Mouse (Mus musculus) forelimb bud, embryonic 11.5 days (tissue): Measurements from ENCODE around the gene Ptger4.
"Not testable (repeated sequence)": the region's sequence is repeated elsewhere in the genome, so short reads cannot be mapped to it uniquely, and the experiment has no call there.

Experiments used
- DNase-seq: peaks from one replicate; pipeline ENCODE4 v3.0.0-alpha.2; 2012; ENCODE audit warnings: low read depth, low spot score

Gene Ptger4

GRCm38 (mm10) chr15:5238073-5238472 is 5.9 kb downstream of the Ptger4 start:
- DNase-seq = no peak

GRCm38 (mm10) chr15:5237012-5237660 is 6.9 kb downstream of the Ptger4 start:
- DNase-seq = no peak

- peak; percentile 75 for DNase-seq
Measured at GRCm38 (mm10) chr15:5236538-5236937, 7.4 kb downstream of the Ptger4 start.

- DNase-seq = no peak
Measured at GRCm38 (mm10) chr15:5235527-5235926, 8.5 kb downstream of the Ptger4 start.

- no peak for DNase-seq
Measured at GRCm38 (mm10) chr15:5234659-5235058, 9.3 kb downstream of the Ptger4 start.

- not testable (repeated sequence) for DNase-seq
Measured at GRCm38 (mm10) chr15:5230746-5231145, 13.2 kb downstream of the Ptger4 start.

GRCm38 (mm10) chr15:5220491-5220890 is 23.5 kb downstream of the Ptger4 start:
- DNase-seq = no peak

GRCm38 (mm10) chr15:5209116-5209515 is 34.9 kb downstream of the Ptger4 start:
- DNase-seq = no peak

- no peak for DNase-seq
Measured at GRCm38 (mm10) chr15:5205222-5205621, 38.8 kb downstream of the Ptger4 start.

GRCm38 (mm10) chr15:5196691-5197090 is 47.3 kb downstream of the Ptger4 start:
- DNase-seq = no peak

- no peak for DNase-seq
Measured at GRCm38 (mm10) chr15:5195987-5196514, 47.9 kb downstream of the Ptger4 start.

GRCm38 (mm10) chr15:5194931-5195330 is 49.1 kb downstream of the Ptger4 start:
- DNase-seq = no peak

GRCm38 (mm10) chr15:5194446-5194845 is 49.5 kb downstream of the Ptger4 start:
- DNase-seq = no peak

- no peak for DNase-seq
Measured at GRCm38 (mm10) chr15:5193833-5194232, 50.2 kb downstream of the Ptger4 start.

GRCm38 (mm10) chr15:5189504-5190093 is 54.4 kb downstream of the Ptger4 start:
- no peak for DNase-seq

GRCm38 (mm10) chr15:5188029-5188428 is 56.0 kb downstream of the Ptger4 start:
- DNase-seq = no peak

GRCm38 (mm10) chr15:5187116-5187515 is 56.9 kb downstream of the Ptger4 start:
- no peak for DNase-seq

- DNase-seq = no peak
Measured at GRCm38 (mm10) chr15:5186293-5186675, 57.7 kb downstream of the Ptger4 start.

- DNase-seq = peak; percentile 67
Measured at GRCm38 (mm10) chr15:5185366-5186292, 58.4 kb downstream of the Ptger4 start, which contains the start of gene Ttc33. Gene Ttc33, plus strand, starts transcription at chr15:5185525.

- peak; percentile 21 for DNase-seq
Measured at GRCm38 (mm10) chr15:5184668-5185330, 59.2 kb downstream of the Ptger4 start.

GRCm38 (mm10) chr15:5173217-5173820 is 70.7 kb downstream of the Ptger4 start:
- DNase-seq = no peak
